Mouse (Mus musculus): ENCODE measurements at regions not wholly inside any gene's neighbourhood (a gene's known extent, or its start where the extent isn't known, plus 50 kb on each side); places are given as distances from the start of the nearest gene placed in this dataset.

- no peak for TF ChIP-seq POLR2A (IDR thresholded peaks at IDR 0.05; ENCODE audit: control insufficient read depth in 1 of 2, insufficient read depth in 1 of 2, low read depth in 1 of 2, low read length in 2 of 2, poor library complexity in 1 of 2)
- no peak for TF ChIP-seq CHD2 (IDR thresholded peaks at IDR 0.05; ENCODE audit: low read length)
- no peak for TF ChIP-seq CTCF (IDR thresholded peaks at IDR 0.05 in 2 of 3, conservative IDR thresholded peaks at IDR 0.05 in 1 of 3; ENCODE audit: control insufficient read depth in 1 of 3, insufficient read depth in 1 of 3, low read depth in 2 of 3, low read length in 3 of 3, poor library complexity in 1 of 3, severe bottlenecking in 1 of 3)
- no peak for TF ChIP-seq ZNF384 (IDR thresholded peaks at IDR 0.05; ENCODE audit: low read depth, low read length)
- TF ChIP-seq GABPA (IDR thresholded peaks at IDR 0.05; ENCODE audit: low read depth, low read length), result no peak
- TF ChIP-seq MAX (IDR thresholded peaks at IDR 0.05; ENCODE audit: low read length), result no peak
- no peak for TF ChIP-seq ZC3H11A (IDR thresholded peaks at IDR 0.05; ENCODE audit: low read depth, low read length)
- TF ChIP-seq TCF12 (IDR thresholded peaks at IDR 0.05; ENCODE audit: low read depth, low read length), result no peak
- no peak for TF ChIP-seq GATA1 (IDR thresholded peaks at IDR 0.05; ENCODE audit: low read depth, low read length)
- no peak for TF ChIP-seq ZMIZ1 (IDR thresholded peaks at IDR 0.05; ENCODE audit: low read depth, low read length)
- no peak for TF ChIP-seq USF2 (IDR thresholded peaks at IDR 0.05; ENCODE audit: borderline replicate concordance in 1 of 2, insufficient read depth in 1 of 2, low read depth in 1 of 2, low read length in 2 of 2)
- TF ChIP-seq ZKSCAN1 (IDR thresholded peaks at IDR 0.05; ENCODE audit: low read depth, low read length), result no peak
- TF ChIP-seq EP300 (IDR thresholded peaks at IDR 0.05; ENCODE audit: low read depth in 1 of 2, low read length in 2 of 2), result no peak
Measured at GRCm38 (mm10) chr14:46573401-46573800, 182.9 kb upstream of the Bmp4 start.
